Mouse (Mus musculus) heart, embryonic 13.5 days (tissue): ENCODE measurements around the gene Abcf3. TPM values are rescaled to one million over a fixed set of nuclear protein-coding genes. Genes with fewer than 3 reads are reported as not detected.
A peak's percentile ranks its signal among the peaks of the same experiment; 100 is the strongest.

Experiments used
- ATAC-seq: fragments of 200-750 bp; cut with Nextera tagmentation; 2 replicates; pipeline ENCODE4 v1.8.0; 2017; ENCODE audit warnings: moderate TSS enrichment; ENCODE audit not compliant: insufficient number of reproducible peaks, low FRiP score, low TSS enrichment; ENCODE audit errors: extremely low read depth
- H3K27ac ChIP-seq: fragments of 300-500 bp; sonication (generic); replicated peaks from 2 replicates; pipeline ENCODE4 v1.5.1; 2015; ENCODE audit warnings: moderate library complexity, mild to moderate bottlenecking, inconsistent platforms
- H3K27me3 ChIP-seq: fragments of 300-500 bp; sonication (generic); replicated peaks from 2 replicates; pipeline ENCODE4 v1.6.1; 2015; ENCODE audit warnings: mild to moderate bottlenecking, inconsistent platforms
- H3K36me3 ChIP-seq: fragments of 300-500 bp; sonication (generic); 2 replicates; pipeline ENCODE4 v1.6.1; 2015; ENCODE audit warnings: mild to moderate bottlenecking, inconsistent platforms
- H3K4me1 ChIP-seq: fragments of 300-500 bp; sonication (generic); 2 replicates; pipeline ENCODE4 v1.6.1; 2015; ENCODE audit warnings: inconsistent platforms
- H3K4me2 ChIP-seq: fragments of 300-500 bp; sonication (generic); 2 replicates; pipeline ENCODE4 v1.6.1; 2015; ENCODE audit warnings: inconsistent platforms, mild to moderate bottlenecking, moderate library complexity
- H3K4me3 ChIP-seq: fragments of 300-500 bp; sonication (generic); 2 replicates; pipeline ENCODE4 v1.5.1; 2015; ENCODE audit warnings: moderate library complexity, mild to moderate bottlenecking, inconsistent platforms
- H3K9ac ChIP-seq: fragments of 300-500 bp; sonication (generic); 2 replicates; pipeline ENCODE4 v1.6.1; 2015; ENCODE audit warnings: inconsistent platforms, mild to moderate bottlenecking, moderate library complexity
- H3K9me3 ChIP-seq: fragments of 300-500 bp; sonication (generic); 2 replicates; pipeline ENCODE4 v1.6.1; 2016; ENCODE audit warnings: inconsistent platforms
- WGBS: fragments of 180-500 bp; shearing (Covaris S2); methylation state at CpG from one replicate; pipeline ENCODE4 v1.1.7; 2015; ENCODE audit warnings: mixed read lengths; 5-methylcytosine and 5-hydroxymethylcytosine counted together
- polyA plus RNA-seq: library from polyadenylated mRNA; unstranded; fragments of >200 nt; fragmentation: Nextera tagmentation; extraction: Ambion mirVana; gene quantifications from 2 replicates; pipeline ENCODE4 v1.2.1, GENCODE M21; 2015

The Abcf3 gene
- polyA plus RNA-seq, 1 experiment from 2014 or later: 42.5 TPM

GRCm38 (mm10) chr16:20547423-20547822 lies 954 bp upstream of the Abcf3 start:
- H3K9ac ChIP-seq: peak overlapping the region; percentile 89
- H3K27ac ChIP-seq: peak overlapping the region; percentile 81
- ATAC-seq: no peak
- peaks cover 61% of the 10 kb centered on the region for H3K36me3 ChIP-seq
- WGBS: 45% methylated on average over 5 of the region's 5 CpGs
- H3K4me1 ChIP-seq: peaks cover 22% of the 10 kb centered on the region
- no peaks in the 10 kb centered on the region for H3K27me3 ChIP-seq
- H3K4me2 ChIP-seq: peak overlapping the region; percentile 85
- H3K4me3 ChIP-seq: peak overlapping the region; percentile 92
- no peaks in the 10 kb centered on the region for H3K9me3 ChIP-seq

- Histone ChIP-seq H3K9ac (peak overlapping the region; percentile 94), H3K36me3 (peaks cover 63% of the 10 kb centered on the region), H3K27ac (no peak overlapping the region), H3K9me3 (no peaks in the 10 kb centered on the region), H3K4me3 (peak overlapping the region; percentile 92), H3K4me2 (peak overlapping the region; percentile 85), H3K27me3 (no peaks in the 10 kb centered on the region), H3K4me1 (peaks cover 22% of the 10 kb centered on the region)
- ATAC-seq: no peak
- WGBS: 49% methylated on average over 9 of the region's 9 CpGs
Measured at GRCm38 (mm10) chr16:20549161-20549560, 784 bp downstream of the Abcf3 start.

GRCm38 (mm10) chr16:20551691-20552090 lies 3.3 kb downstream of the Abcf3 start:
- Histone ChIP-seq H3K36me3 (peaks cover 66% of the 10 kb centered on the region), H3K4me1 (peaks cover 22% of the 10 kb centered on the region), H3K4me3 (no peak overlapping the region), H3K27ac (no peak overlapping the region), H3K9ac (no peak overlapping the region), H3K9me3 (no peaks in the 10 kb centered on the region), H3K27me3 (no peaks in the 10 kb centered on the region), H3K4me2 (no peak overlapping the region)
- no peak for ATAC-seq
- 94% methylated on average over 5 of the region's 5 CpGs for WGBS

- Histone ChIP-seq H3K9ac (no peak overlapping the region), H3K36me3 (peaks cover 75% of the 10 kb centered on the region), H3K4me1 (peaks cover 14% of the 10 kb centered on the region), H3K27ac (no peak overlapping the region), H3K4me3 (no peak overlapping the region), H3K27me3 (no peaks in the 10 kb centered on the region), H3K9me3 (no peaks in the 10 kb centered on the region), H3K4me2 (no peak overlapping the region)
- ATAC-seq: no peak
- WGBS: 80% methylated on average over 1 of the region's 1 CpGs
Measured at GRCm38 (mm10) chr16:20552594-20552993, 4.2 kb downstream of the Abcf3 start.

- ATAC-seq: no peak
- 79% methylated on average over 6 of the region's 6 CpGs for WGBS
- Histone ChIP-seq H3K27me3 (no peaks in the 10 kb centered on the region), H3K4me3 (no peak overlapping the region), H3K27ac (no peak overlapping the region), H3K4me2 (no peak overlapping the region), H3K9ac (no peak overlapping the region), H3K36me3 (peaks cover 97% of the 10 kb centered on the region), H3K9me3 (no peaks in the 10 kb centered on the region), H3K4me1 (0 out of 2 replicates have a peak, but pooled peaks cover 1% of the 10 kb centered on the region)
Measured at GRCm38 (mm10) chr16:20555000-20555399, 6.6 kb downstream of the Abcf3 start.

- Histone ChIP-seq H3K9me3 (no peaks in the 10 kb centered on the region), H3K27ac (no peak overlapping the region), H3K4me1 (no peaks in the 10 kb centered on the region), H3K4me3 (no peak overlapping the region), H3K36me3 (peaks cover 98% of the 10 kb centered on the region), H3K4me2 (no peak overlapping the region), H3K27me3 (no peaks in the 10 kb centered on the region), H3K9ac (no peak overlapping the region)
- WGBS: 75% methylated on average over 7 of the region's 7 CpGs
- ATAC-seq: no peak
Measured at GRCm38 (mm10) chr16:20557381-20557780, 9.0 kb downstream of the Abcf3 start.

GRCm38 (mm10) chr16:20565075-20565474 lies 16.7 kb downstream of the Abcf3 start:
- WGBS: 60% methylated on average over 1 of the region's 1 CpGs
- ATAC-seq: no peak
- Histone ChIP-seq H3K27me3 (no peaks in the 10 kb centered on the region), H3K9ac (no peak overlapping the region), H3K4me2 (no peak overlapping the region), H3K27ac (no peak overlapping the region), H3K9me3 (no peaks in the 10 kb centered on the region), H3K36me3 (peaks cover 32% of the 10 kb centered on the region), H3K4me1 (no peaks in the 10 kb centered on the region), H3K4me3 (no peak overlapping the region)

- H3K4me3 ChIP-seq: peak within 1 kb of the TSS; percentile 56
- peak within 1 kb of the TSS; percentile 71 for H3K9ac ChIP-seq
- H3K9me3 ChIP-seq: no peaks in the 10 kb centered on the region
- under 1% methylated on average over 24 of the region's 24 CpGs for WGBS
- peaks cover 24% of the 10 kb centered on the region for H3K4me1 ChIP-seq
- H3K27me3 ChIP-seq: peaks cover 67% of the 10 kb centered on the region
- peak within 1 kb of the TSS; percentile 91 for H3K4me2 ChIP-seq
- H3K27ac ChIP-seq: no peak within 1 kb of the TSS
- ATAC-seq: no peak
- no peaks in the 10 kb centered on the region for H3K36me3 ChIP-seq
Measured at GRCm38 (mm10) chr16:20589366-20589938, 41.1 kb downstream of the Abcf3 start, which contains the start of gene Vwa5b2. Gene Vwa5b2 (plus strand): TSS chr16:20589471.

- Histone ChIP-seq H3K9me3 (no peaks in the 10 kb centered on the region), H3K27me3 (peaks cover 74% of the 10 kb centered on the region), H3K36me3 (no peaks in the 10 kb centered on the region), H3K27ac (no peak overlapping the region), H3K9ac (peak overlapping the region; percentile 71), H3K4me1 (peaks cover 24% of the 10 kb centered on the region), H3K4me3 (peak overlapping the region; percentile 56), H3K4me2 (peak overlapping the region; percentile 91)
- ATAC-seq: 0 out of 2 replicates have a peak, but pooled peaks have one; percentile 37
- 0% methylated on average over 39 of the region's 39 CpGs for WGBS
Measured at GRCm38 (mm10) chr16:20589939-20590679, 41.7 kb downstream of the Abcf3 start.

- H3K27ac ChIP-seq: no peak overlapping the region
- H3K36me3 ChIP-seq: no peaks in the 10 kb centered on the region
- peak overlapping the region; percentile 56 for H3K4me3 ChIP-seq
- peaks cover 79% of the 10 kb centered on the region for H3K27me3 ChIP-seq
- peaks cover 24% of the 10 kb centered on the region for H3K4me1 ChIP-seq
- WGBS: 3% methylated on average over 17 of the region's 17 CpGs
- no peak overlapping the region for H3K9ac ChIP-seq
- peak overlapping the region; percentile 91 for H3K4me2 ChIP-seq
- H3K9me3 ChIP-seq: no peaks in the 10 kb centered on the region
- ATAC-seq: no peak
Measured at GRCm38 (mm10) chr16:20590680-20591038, 42.3 kb downstream of the Abcf3 start.

- H3K4me2 ChIP-seq: peak overlapping the region; percentile 91
- WGBS: 5% methylated on average over 48 of the region's 48 CpGs
- peaks cover 84% of the 10 kb centered on the region for H3K27me3 ChIP-seq
- no peak overlapping the region for H3K27ac ChIP-seq
- peak overlapping the region; percentile 56 for H3K4me3 ChIP-seq
- H3K9me3 ChIP-seq: no peaks in the 10 kb centered on the region
- peaks cover 24% of the 10 kb centered on the region for H3K4me1 ChIP-seq
- H3K36me3 ChIP-seq: no peaks in the 10 kb centered on the region
- no peak for ATAC-seq
- H3K9ac ChIP-seq: 0 out of 2 replicates have a peak overlapping the region, but pooled peaks have one; percentile 11
Measured at GRCm38 (mm10) chr16:20591076-20591705, 42.8 kb downstream of the Abcf3 start.
